Mouse (Mus musculus): Measurements from ENCODE around the gene Mapk8ip3. TPM values are rescaled to one million over a fixed set of nuclear protein-coding genes. Genes with fewer than 3 reads are reported as not detected.
"Not testable (repeated sequence)": the region's sequence is repeated elsewhere in the genome, so short reads cannot be mapped to it uniquely, and the experiment has no call there.

Gene Mapk8ip3
- polyA plus RNA-seq, 1 experiment from 2014 or later = 114 TPM

GRCm38 (mm10) chr17:24943036-24943435 lies 6.3 kb upstream of the Mapk8ip3 start:
- ATAC-seq = no peak
- H3K27ac ChIP-seq (ENCODE audit: low read length) = no peak overlapping the region
- no peak overlapping the region for H3K4me3 ChIP-seq (replicated peaks; ENCODE audit: low read length)
- no peak overlapping the region for H3K9ac ChIP-seq (replicated peaks; ENCODE audit: low read depth, low read length)
- H3K4me2 ChIP-seq (ENCODE audit: low read length) = no peak overlapping the region
- H3K4me1 ChIP-seq (replicated peaks; ENCODE audit: control insufficient read depth, insufficient read depth, low read length) = no peaks in the 10 kb centered on the region
- H3K9me3 ChIP-seq (ENCODE audit: control insufficient read depth, low read length) = no peaks in the 10 kb centered on the region
- no peaks in the 10 kb centered on the region for H3K27me3 ChIP-seq (replicated peaks; ENCODE audit: control insufficient read depth, insufficient read depth, low read length)
- peaks cover 23% of the 10 kb centered on the region for H3K36me3 ChIP-seq (ENCODE audit: control insufficient read depth, insufficient read depth)
- 93% methylated on average over 7 of the region's 7 CpGs for WGBS

- H3K27ac ChIP-seq (ENCODE audit: low read length); H3K9me3 ChIP-seq (ENCODE audit: control insufficient read depth, low read length); H3K4me1 ChIP-seq (replicated peaks; ENCODE audit: control insufficient read depth, insufficient read depth, low read length); H3K4me3 ChIP-seq (replicated peaks; ENCODE audit: low read length); H3K4me2 ChIP-seq (ENCODE audit: low read length); H3K27me3 ChIP-seq (replicated peaks; ENCODE audit: control insufficient read depth, insufficient read depth, low read length); H3K9ac ChIP-seq (replicated peaks; ENCODE audit: low read depth, low read length): not testable (repeated sequence)
- WGBS = 9% methylated on average over 2 of the region's 2 CpGs
- ATAC-seq = peak; percentile 72; the same call in 1 of the 2 replicates
- peaks cover 19% of the 10 kb centered on the region for H3K36me3 ChIP-seq (ENCODE audit: control insufficient read depth, insufficient read depth)
Observed at GRCm38 (mm10) chr17:24942453-24942852, 5.7 kb upstream of the Mapk8ip3 start.

- H3K9ac ChIP-seq (replicated peaks; ENCODE audit: low read depth, low read length) = peak overlapping the region; percentile 92
- WGBS = 44% methylated on average over 6 of the region's 6 CpGs
Observed at GRCm38 (mm10) chr17:24937266-24937665, 489 bp upstream of the Mapk8ip3 start.

GRCm38 (mm10) chr17:24935666-24936065 lies 1.1 kb downstream of the Mapk8ip3 start:
- H3K27me3 ChIP-seq (replicated peaks; ENCODE audit: control insufficient read depth, insufficient read depth, low read length) = no peaks in the 10 kb centered on the region
- H3K4me3 ChIP-seq (replicated peaks; ENCODE audit: low read length) = peak overlapping the region; percentile 86
- H3K9me3 ChIP-seq (ENCODE audit: control insufficient read depth, low read length) = no peaks in the 10 kb centered on the region
- H3K9ac ChIP-seq (replicated peaks; ENCODE audit: low read depth, low read length) = peak overlapping the region; percentile 92
- no peaks in the 10 kb centered on the region; the same call in 1 of the 2 replicates for H3K36me3 ChIP-seq (ENCODE audit: control insufficient read depth, insufficient read depth)
- H3K27ac ChIP-seq (ENCODE audit: low read length) = no peak overlapping the region
- H3K4me1 ChIP-seq (replicated peaks; ENCODE audit: control insufficient read depth, insufficient read depth, low read length) = peaks cover 28% of the 10 kb centered on the region
- H3K4me2 ChIP-seq (ENCODE audit: low read length) = peak overlapping the region; percentile 88
- ATAC-seq = no peak

More at GRCm38 (mm10) chr17:24937266-24937665, 489 bp upstream of the Mapk8ip3 start:
- H3K27ac ChIP-seq (ENCODE audit: low read length) = peak overlapping the region; percentile 92
- H3K4me2 ChIP-seq (ENCODE audit: low read length) = peak overlapping the region; percentile 88
- H3K27me3 ChIP-seq (replicated peaks; ENCODE audit: control insufficient read depth, insufficient read depth, low read length) = no peaks in the 10 kb centered on the region
- peaks cover 28% of the 10 kb centered on the region for H3K4me1 ChIP-seq (replicated peaks; ENCODE audit: control insufficient read depth, insufficient read depth, low read length)
- H3K4me3 ChIP-seq (replicated peaks; ENCODE audit: low read length) = peak overlapping the region; percentile 86
- no peak for ATAC-seq
- no peaks in the 10 kb centered on the region for H3K36me3 ChIP-seq (ENCODE audit: control insufficient read depth, insufficient read depth)
- no peaks in the 10 kb centered on the region for H3K9me3 ChIP-seq (ENCODE audit: control insufficient read depth, low read length)

GRCm38 (mm10) chr17:24934926-24935325 lies 1.9 kb downstream of the Mapk8ip3 start:
- WGBS = 84% methylated on average over 4 of the region's 4 CpGs
- Histone ChIP-seq H3K27me3 (replicated peaks; ENCODE audit: control insufficient read depth, insufficient read depth, low read length) (no peaks in the 10 kb centered on the region), H3K4me2 (ENCODE audit: low read length) (peak overlapping the region; percentile 88), H3K4me3 (replicated peaks; ENCODE audit: low read length) (peak overlapping the region; percentile 86), H3K36me3 (ENCODE audit: control insufficient read depth, insufficient read depth) (no peaks in the 10 kb centered on the region; the same call in 1 of the 2 replicates), H3K27ac (ENCODE audit: low read length) (no peak overlapping the region), H3K9me3 (ENCODE audit: control insufficient read depth, low read length) (no peaks in the 10 kb centered on the region), H3K4me1 (replicated peaks; ENCODE audit: control insufficient read depth, insufficient read depth, low read length) (peaks cover 28% of the 10 kb centered on the region), H3K9ac (replicated peaks; ENCODE audit: low read depth, low read length) (peak overlapping the region; percentile 17; the same call in 1 of the 2 replicates)
- ATAC-seq = no peak

GRCm38 (mm10) chr17:24933163-24933562 lies 3.6 kb downstream of the Mapk8ip3 start:
- WGBS = 70% methylated on average over 4 of the region's 4 CpGs
- H3K27me3 ChIP-seq (replicated peaks; ENCODE audit: control insufficient read depth, insufficient read depth, low read length) = no peaks in the 10 kb centered on the region
- no peak overlapping the region for H3K4me2 ChIP-seq (ENCODE audit: low read length)
- H3K36me3 ChIP-seq (ENCODE audit: control insufficient read depth, insufficient read depth) = no peaks in the 10 kb centered on the region; the same call in 1 of the 2 replicates
- no peaks in the 10 kb centered on the region for H3K9me3 ChIP-seq (ENCODE audit: control insufficient read depth, low read length)
- H3K27ac ChIP-seq (ENCODE audit: low read length) = no peak overlapping the region
- H3K4me1 ChIP-seq (replicated peaks; ENCODE audit: control insufficient read depth, insufficient read depth, low read length) = peaks cover 28% of the 10 kb centered on the region
- no peak for ATAC-seq
- no peak overlapping the region for H3K9ac ChIP-seq (replicated peaks; ENCODE audit: low read depth, low read length)
- no peak overlapping the region for H3K4me3 ChIP-seq (replicated peaks; ENCODE audit: low read length)

- H3K9me3 ChIP-seq (ENCODE audit: control insufficient read depth, low read length) = no peaks in the 10 kb centered on the region
- H3K27me3 ChIP-seq (replicated peaks; ENCODE audit: control insufficient read depth, insufficient read depth, low read length) = no peaks in the 10 kb centered on the region
- H3K4me3 ChIP-seq (replicated peaks; ENCODE audit: low read length) = no peak overlapping the region
- peaks cover 28% of the 10 kb centered on the region for H3K4me1 ChIP-seq (replicated peaks; ENCODE audit: control insufficient read depth, insufficient read depth, low read length)
- WGBS = 96% methylated on average over 4 of the region's 4 CpGs
- H3K36me3 ChIP-seq (ENCODE audit: control insufficient read depth, insufficient read depth) = peaks cover 3% of the 10 kb centered on the region
- ATAC-seq = no peak
- no peak overlapping the region for H3K9ac ChIP-seq (replicated peaks; ENCODE audit: low read depth, low read length)
- no peak overlapping the region for H3K4me2 ChIP-seq (ENCODE audit: low read length)
- H3K27ac ChIP-seq (ENCODE audit: low read length) = no peak overlapping the region
Observed at GRCm38 (mm10) chr17:24932431-24932830, 4.3 kb downstream of the Mapk8ip3 start.

- ATAC-seq = no peak
- no peak overlapping the region for H3K27ac ChIP-seq (ENCODE audit: low read length)
- no peak overlapping the region for H3K4me3 ChIP-seq (replicated peaks; ENCODE audit: low read length)
- H3K4me2 ChIP-seq (ENCODE audit: low read length) = no peak overlapping the region
- WGBS = 94% methylated on average over 1 of the region's 1 CpGs
- peaks cover 14% of the 10 kb centered on the region for H3K4me1 ChIP-seq (replicated peaks; ENCODE audit: control insufficient read depth, insufficient read depth, low read length)
- peaks cover 16% of the 10 kb centered on the region for H3K36me3 ChIP-seq (ENCODE audit: control insufficient read depth, insufficient read depth)
- H3K27me3 ChIP-seq (replicated peaks; ENCODE audit: control insufficient read depth, insufficient read depth, low read length) = no peaks in the 10 kb centered on the region
- no peak overlapping the region for H3K9ac ChIP-seq (replicated peaks; ENCODE audit: low read depth, low read length)
- H3K9me3 ChIP-seq (ENCODE audit: control insufficient read depth, low read length) = no peaks in the 10 kb centered on the region
Observed at GRCm38 (mm10) chr17:24929506-24929905, 7.3 kb downstream of the Mapk8ip3 start.

- 97% methylated on average over 1 of the region's 1 CpGs for WGBS
- Histone ChIP-seq H3K4me2 (ENCODE audit: low read length) (no peak overlapping the region), H3K27me3 (replicated peaks; ENCODE audit: control insufficient read depth, insufficient read depth, low read length) (no peaks in the 10 kb centered on the region), H3K9me3 (ENCODE audit: control insufficient read depth, low read length) (no peaks in the 10 kb centered on the region), H3K4me3 (replicated peaks; ENCODE audit: low read length) (no peak overlapping the region), H3K9ac (replicated peaks; ENCODE audit: low read depth, low read length) (no peak overlapping the region), H3K36me3 (ENCODE audit: control insufficient read depth, insufficient read depth) (peaks cover 52% of the 10 kb centered on the region), H3K4me1 (replicated peaks; ENCODE audit: control insufficient read depth, insufficient read depth, low read length) (no peaks in the 10 kb centered on the region), H3K27ac (ENCODE audit: low read length) (no peak overlapping the region)
- no peak for ATAC-seq
Observed at GRCm38 (mm10) chr17:24923246-24923645, 13.5 kb downstream of the Mapk8ip3 start.

GRCm38 (mm10) chr17:24913984-24914383 lies 22.8 kb downstream of the Mapk8ip3 start:
- no peak for ATAC-seq
- Histone ChIP-seq H3K4me1 (replicated peaks; ENCODE audit: control insufficient read depth, insufficient read depth, low read length) (no peaks in the 10 kb centered on the region), H3K4me2 (ENCODE audit: low read length) (no peak overlapping the region), H3K27me3 (replicated peaks; ENCODE audit: control insufficient read depth, insufficient read depth, low read length) (no peaks in the 10 kb centered on the region), H3K27ac (ENCODE audit: low read length) (no peak overlapping the region), H3K36me3 (ENCODE audit: control insufficient read depth, insufficient read depth) (peaks cover 55% of the 10 kb centered on the region), H3K9me3 (ENCODE audit: control insufficient read depth, low read length) (no peaks in the 10 kb centered on the region), H3K9ac (replicated peaks; ENCODE audit: low read depth, low read length) (no peak overlapping the region), H3K4me3 (replicated peaks; ENCODE audit: low read length) (no peak overlapping the region)

Data from forebrain, embryonic 16.5 days (tissue).